In the genomic region with DNA sequence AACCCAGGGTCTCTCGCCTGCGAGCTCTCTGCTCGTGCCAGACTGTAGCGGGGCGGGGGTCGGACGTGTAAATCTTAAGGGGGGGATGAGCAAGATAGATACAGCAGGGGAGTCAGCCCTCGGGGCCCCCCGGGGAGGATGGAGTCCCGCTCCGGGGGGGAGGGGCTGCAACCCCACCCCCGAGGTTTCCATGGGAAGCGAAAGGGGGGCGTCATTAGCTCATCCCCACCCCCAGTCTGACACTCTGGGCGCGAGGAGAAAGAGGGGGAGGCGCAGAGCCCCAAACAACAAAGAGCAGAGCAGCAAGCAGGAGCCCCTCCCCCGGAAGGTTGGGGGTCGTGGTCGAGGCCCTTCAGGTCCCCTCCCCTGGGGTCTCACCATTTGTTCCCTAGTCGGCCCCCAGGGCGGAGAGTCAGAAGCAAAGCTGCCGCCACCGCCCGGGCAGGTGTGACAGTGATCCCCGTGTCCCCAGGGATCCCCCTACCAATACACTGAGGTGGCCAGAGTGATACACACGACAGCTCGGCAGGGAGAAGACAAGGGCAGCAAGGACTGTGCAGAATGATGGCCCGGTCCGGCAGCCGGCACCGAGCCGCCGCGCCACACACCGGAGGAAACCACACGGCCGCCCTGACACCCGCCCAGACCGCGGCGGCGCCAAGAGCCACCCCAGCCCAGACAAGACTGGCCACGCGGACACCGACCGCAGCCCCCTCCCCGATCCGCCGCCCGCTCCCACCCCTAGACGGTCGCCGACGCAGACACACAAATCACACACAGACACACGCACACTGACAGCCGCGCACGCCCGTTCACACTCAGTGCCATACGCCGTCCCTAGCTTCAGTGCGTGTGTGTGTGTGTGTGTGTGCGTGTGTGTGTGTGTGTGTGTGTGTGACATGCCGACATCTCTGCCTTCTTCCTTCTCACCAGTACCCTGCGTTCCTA, we compare ENCODE assay signal across 9 mouse cellular contexts. TPM values are rescaled to one million over a fixed set of nuclear protein-coding genes. Genes with fewer than 3 reads are reported as not detected.
DNase-seq lines count a peak whose midpoint lies in the region; ATAC-seq and TF ChIP-seq lines count a peak whose summit lies in the region.
"Had no signal": no experiment of that assay in that cellular context is flagged by ENCODE, and none has a peak within 500 bp of the region (broad histone marks: within the 10 kb centered on the region; RNA-seq: fewer than 3 reads in every experiment).

No protein-coding gene starts in this region.

- no peak for TF ChIP-seq EP300 in CH12.LX (IDR thresholded peaks at IDR 0.05; ENCODE audit: low read length)

- no peak overlapping the region for H3K9ac ChIP-seq in CH12.LX (ENCODE audit: insufficient read depth, low read depth)
- H3K9ac ChIP-seq in hindbrain, embryonic 16.5 days (ENCODE audit: low read depth, low read length): peak overlapping the region; percentile 83
- H3K9ac ChIP-seq in midbrain, embryonic 11.5 days (ENCODE audit: low read length): peak overlapping the region; percentile 64

- H3K27ac ChIP-seq in kidney, adult 2 months (ENCODE audit: insufficient read depth, low read depth, low read length): no peak overlapping the region
- no peak overlapping the region for H3K27ac ChIP-seq in CH12.LX (ENCODE audit: insufficient read depth, low read depth)
- H3K27ac ChIP-seq in hindbrain, embryonic 16.5 days (ENCODE audit: low read depth, low read length): peak overlapping the region; percentile 96
- H3K27ac ChIP-seq in midbrain, embryonic 11.5 days (ENCODE audit: low read depth, low read length): peak overlapping the region; percentile 59
- H3K27ac ChIP-seq: macrophage had no signal

- 2% methylated on average over 66 of the region's 66 CpGs for WGBS in kidney, adult 2 months
- WGBS in hindbrain, embryonic 16.5 days: 0% methylated on average over 53 of the region's 66 CpGs
- WGBS in midbrain, embryonic 11.5 days: under 1% methylated on average over 58 of the region's 66 CpGs

- dilution Hi-C loops in CH12.LX (cut with MboI; ENCODE audit: extremely low pct_ligation_motif_present, extremely low pct_unique_long_range_greater_than_20kb, low sequenced_read_pairs): no loop called here

- H3K36me3 ChIP-seq in kidney, adult 2 months (ENCODE audit: control insufficient read depth, insufficient read depth, low read length): no peaks in the 10 kb centered on the region
- no peaks in the 10 kb centered on the region for H3K36me3 ChIP-seq in CH12.LX (replicated peaks in 1 of 2; ENCODE audit: control insufficient read depth in 1 of 2, insufficient read depth in 1 of 2, low read length in 1 of 2)
- H3K36me3 ChIP-seq in hindbrain, embryonic 16.5 days (ENCODE audit: control insufficient read depth, insufficient read depth, low read length): no peaks in the 10 kb centered on the region
- H3K36me3 ChIP-seq in midbrain, embryonic 11.5 days (ENCODE audit: control insufficient read depth, insufficient read depth, low read length): no peaks in the 10 kb centered on the region

- peak; percentile 24 for ATAC-seq in hindbrain, embryonic 16.5 days
- ATAC-seq in midbrain, embryonic 11.5 days (ENCODE audit: low FRiP score): peak; percentile 12; the same call in 1 of the 2 replicates

- peak overlapping the region; percentile 88 for H3K4me2 ChIP-seq in CH12.LX (ENCODE audit: insufficient read depth, low read depth, poor library complexity, severe bottlenecking)
- peak overlapping the region; percentile 89 for H3K4me2 ChIP-seq in hindbrain, embryonic 16.5 days (ENCODE audit: low read length)
- H3K4me2 ChIP-seq in midbrain, embryonic 11.5 days: peak overlapping the region; percentile 95

- no peak for TF ChIP-seq CTCF in kidney, adult 2 months (conservative IDR thresholded peaks at IDR 0.05; ENCODE audit: insufficient read depth, insufficient read length, low read depth, low read length)
- TF ChIP-seq CTCF in CH12.LX (conservative IDR thresholded peaks at IDR 0.05 in 1 of 2, IDR thresholded peaks at IDR 0.05 in 1 of 2; ENCODE audit: low read depth in 2 of 2, low read length in 2 of 2): no peak

- peaks cover 15% of the 10 kb centered on the region for H3K4me1 ChIP-seq in kidney, adult 2 months (ENCODE audit: control insufficient read depth, insufficient read depth, low read length)
- H3K4me1 ChIP-seq in CH12.LX (ENCODE audit: control insufficient read depth in 1 of 2, insufficient read depth in 2 of 2): peaks cover 25 to 46% of the 10 kb centered on the region in 2 experiments
- peaks cover 41% of the 10 kb centered on the region for H3K4me1 ChIP-seq in hindbrain, embryonic 16.5 days (ENCODE audit: control insufficient read depth, insufficient read depth, low read depth, low read length)
- peaks cover 42% of the 10 kb centered on the region for H3K4me1 ChIP-seq in midbrain, embryonic 11.5 days (ENCODE audit: control insufficient read depth, insufficient read depth, low read length)

- no peaks in the 10 kb centered on the region for H3K79me2 ChIP-seq in CH12.LX (replicated peaks; ENCODE audit: control insufficient read depth, extremely low read depth, insufficient read depth, poor library complexity, severe bottlenecking)

- H3K27me3 ChIP-seq in kidney, adult 2 months (replicated peaks; ENCODE audit: control insufficient read depth, insufficient read depth, low read length): peaks cover 7% of the 10 kb centered on the region
- H3K27me3 ChIP-seq in CH12.LX (replicated peaks): peaks cover 82% of the 10 kb centered on the region
- H3K27me3 ChIP-seq in hindbrain, embryonic 16.5 days (replicated peaks; ENCODE audit: control insufficient read depth, insufficient read depth, low read length): peaks cover 3% of the 10 kb centered on the region
- peaks cover 62% of the 10 kb centered on the region for H3K27me3 ChIP-seq in midbrain, embryonic 11.5 days (ENCODE audit: control insufficient read depth, insufficient read depth, low read length)

- no peak for TF ChIP-seq POLR2A in kidney, adult 2 months (IDR thresholded peaks at IDR 0.05; ENCODE audit: low read depth, low read length)
- no peak for TF ChIP-seq POLR2A in CH12.LX (IDR thresholded peaks at IDR 0.05; ENCODE audit: low read depth, low read length)

- TF ChIP-seq RAD21 in CH12.LX (IDR thresholded peaks at IDR 0.05; ENCODE audit: low read depth, low read length): no peak

- H3K9me3 ChIP-seq in CH12.LX (replicated peaks; ENCODE audit: low read length): peaks cover 3% of the 10 kb centered on the region
- H3K9me3 ChIP-seq in hindbrain, embryonic 16.5 days (ENCODE audit: control insufficient read depth, low read length): no peaks in the 10 kb centered on the region
- no peaks in the 10 kb centered on the region for H3K9me3 ChIP-seq in midbrain, embryonic 11.5 days (ENCODE audit: control insufficient read depth, low read length)

- no peak for DNase-seq in kidney, adult 2 months
- no peak for DNase-seq in kidney, postnatal 10 days
- no peak for DNase-seq in CH12.LX (ENCODE audit: extremely low read depth)
- peak; percentile 46 for DNase-seq in embryo, embryonic 9.5 days (ENCODE audit: extremely low spot score)
- DNase-seq in midbrain, embryonic 11.5 days (ENCODE audit: low spot score, missing footprints): peak; percentile 93
- DNase-seq in yolk sac, embryonic 10.5 days (ENCODE audit: low spot score): no peak
- DNase-seq in layer of hippocampus, adult 8-10 months (ENCODE audit: low spot score in 2 of 2): no peak

- in situ Hi-C loops in CH12.LX (cut with MboI; ENCODE audit: low pct_ligation_motif_present, low pct_unique_long_range_greater_than_20kb, low sequenced_read_pairs): no loop called here

- H3K4me3 ChIP-seq in kidney, adult 2 months (ENCODE audit: insufficient read depth, low read depth, low read length): peak overlapping the region; percentile 41
- H3K4me3 ChIP-seq in CH12.LX (replicated peaks in 1 of 3; ENCODE audit: low read depth in 2 of 3, low read length in 2 of 3, poor library complexity in 1 of 3): peak overlapping the region in 1 of 3 experiments; percentile 20
- peak overlapping the region; percentile 60 for H3K4me3 ChIP-seq in hindbrain, embryonic 16.5 days (ENCODE audit: low read length)
- H3K4me3 ChIP-seq in midbrain, embryonic 11.5 days (ENCODE audit: low read depth, low read length): peak overlapping the region; percentile 52

RNA-seq across cellular contexts. Expression of gene Efna3, which starts 1.3 kb away (rescaled TPM):
- 2.4 and 4.2 TPM in 2 replicates for polyA plus RNA-seq in kidney, adult 2 months (2012; rRNA removed)
- total RNA-seq in CH12.LX (2012; rRNA removed) (0.13 TPM in 1 of 2 replicates, not detected in the other), CH12.LX (2014; rRNA removed) (0.09 TPM in 1 of 2 replicates, not detected in the other)
- polyA plus RNA-seq in CH12.LX (2012; ENCODE audit: insufficient read length, low read depth): 0.19 TPM in 1 of 2 replicates, not detected in the other
- polyA plus RNA-seq in hindbrain, embryonic 16.5 days (2015; fragmentation: Nextera tagmentation; extraction: Ambion mirVana): 77.9 and 78.0 TPM in 2 replicates
- polyA plus RNA-seq in midbrain, embryonic 11.5 days (2014; fragmentation: Nextera tagmentation; extraction: Ambion mirVana): 4.6 and 6.4 TPM in 2 replicates
- total RNA-seq in layer of hippocampus, adult 8-10 months (2022): 10 to 100 TPM; 57.7 to 72.8 (median 60.8) TPM
- polyA plus RNA-seq: macrophage had no signal

RNA-seq across cellular contexts. Expression of gene Efna4, which starts 16.4 kb away (rescaled TPM):
- 8.2 and 10.4 TPM in 2 replicates for polyA plus RNA-seq in kidney, adult 2 months (2012; rRNA removed)
- total RNA-seq in CH12.LX (2012; rRNA removed) (2.6 and 3.1 TPM in 2 replicates), CH12.LX (2014; rRNA removed) (0.76 and 1.1 TPM in 2 replicates)
- 1.00 and 1.1 TPM in 2 replicates for polyA plus RNA-seq in CH12.LX (2012; ENCODE audit: insufficient read length, low read depth)
- polyA plus RNA-seq in hindbrain, embryonic 16.5 days (2015; fragmentation: Nextera tagmentation; extraction: Ambion mirVana): 3.9 and 5.0 TPM in 2 replicates
- 15.3 and 17.5 TPM in 2 replicates for polyA plus RNA-seq in midbrain, embryonic 11.5 days (2014; fragmentation: Nextera tagmentation; extraction: Ambion mirVana)
- 1 to 10 TPM in 3 of 4 experiments, under 1 TPM in 1; 0.96 to 1.4 (median 1.1) TPM for total RNA-seq in layer of hippocampus, adult 8-10 months (2022)
- polyA plus RNA-seq: macrophage had no signal

RNA-seq across cellular contexts. Expression of gene Adam15, which starts 28.3 kb away (rescaled TPM):
- 95.1 and 111 TPM in 2 replicates for polyA plus RNA-seq in kidney, adult 2 months (2012; rRNA removed)
- total RNA-seq in CH12.LX (2012; rRNA removed) (31.3 and 39.1 TPM in 2 replicates), CH12.LX (2014; rRNA removed) (5.8 and 5.9 TPM in 2 replicates)
- polyA plus RNA-seq in CH12.LX (2012; ENCODE audit: insufficient read length, low read depth): 26.2 and 26.5 TPM in 2 replicates
- 74.6 and 84.1 TPM in 2 replicates for polyA plus RNA-seq in hindbrain, embryonic 16.5 days (2015; fragmentation: Nextera tagmentation; extraction: Ambion mirVana)
- 17.0 and 18.7 TPM in 2 replicates for polyA plus RNA-seq in midbrain, embryonic 11.5 days (2014; fragmentation: Nextera tagmentation; extraction: Ambion mirVana)
- 100 to 1,000 TPM; 129 to 141 (median 137) TPM for total RNA-seq in layer of hippocampus, adult 8-10 months (2022)

RNA-seq across cellular contexts. Expression of gene Dcst2, which starts 40.3 kb away (rescaled TPM):
- polyA plus RNA-seq in kidney, adult 2 months (2012; rRNA removed): 0.38 and 0.41 TPM in 2 replicates
- total RNA-seq in CH12.LX (2012; rRNA removed) (not detected in 2 replicates), CH12.LX (2014; rRNA removed) (not detected in 2 replicates)
- 0.10 and 0.14 TPM in 2 replicates for polyA plus RNA-seq in CH12.LX (2012; ENCODE audit: insufficient read length, low read depth)
- 0.10 and 0.11 TPM in 2 replicates for polyA plus RNA-seq in hindbrain, embryonic 16.5 days (2015; fragmentation: Nextera tagmentation; extraction: Ambion mirVana)
- 0.33 TPM in 1 of 2 replicates, not detected in the other for polyA plus RNA-seq in midbrain, embryonic 11.5 days (2014; fragmentation: Nextera tagmentation; extraction: Ambion mirVana)
- total RNA-seq in layer of hippocampus, adult 8-10 months (2022): under 1 TPM; 0.32 to 0.47 (median 0.39) TPM
- polyA plus RNA-seq: macrophage had no signal

RNA-seq across cellular contexts. Expression of gene Efna1, which starts 40.5 kb away (rescaled TPM):
- 54.1 and 59.2 TPM in 2 replicates for polyA plus RNA-seq in kidney, adult 2 months (2012; rRNA removed)
- total RNA-seq in CH12.LX (2012; rRNA removed): 0.59 and 0.93 TPM in 2 replicates
- total RNA-seq in CH12.LX (2014; rRNA removed): 0.62 and 0.70 TPM in 2 replicates
- 0.71 and 0.80 TPM in 2 replicates for polyA plus RNA-seq in CH12.LX (2012; ENCODE audit: insufficient read length, low read depth)
- polyA plus RNA-seq in hindbrain, embryonic 16.5 days (2015; fragmentation: Nextera tagmentation; extraction: Ambion mirVana): 8.4 and 9.9 TPM in 2 replicates
- polyA plus RNA-seq in midbrain, embryonic 11.5 days (2014; fragmentation: Nextera tagmentation; extraction: Ambion mirVana): 12.2 and 12.5 TPM in 2 replicates
- total RNA-seq in layer of hippocampus, adult 8-10 months (2022): 10 to 100 TPM in 2 of 4 experiments, 1 to 10 TPM in 2; 7.9 to 12.6 (median 10.5) TPM

Comparison
In these comparisons a context has a peak if more than half of its experiments do, and no peak if none do; other contexts are left out.
1. DNase-seq: peak in embryo, embryonic 9.5 days (single experiment) and midbrain, embryonic 11.5 days (single experiment); none in kidney, adult 2 months (single experiment), kidney, postnatal 10 days (single experiment), CH12.LX (single experiment), yolk sac, embryonic 10.5 days (single experiment) and layer of hippocampus, adult 8-10 months (0 of 2).
2. H3K27ac ChIP-seq: peak in hindbrain, embryonic 16.5 days (single experiment) and midbrain, embryonic 11.5 days (single experiment); none in kidney, adult 2 months (single experiment) and CH12.LX (single experiment).
3. RNA of gene Efna3, which starts 1.3 kb away (polyA plus RNA-seq): 77.9 to 78.0 TPM in hindbrain, embryonic 16.5 days; 4.6 to 6.4 TPM in midbrain, embryonic 11.5 days, 2.4 to 4.2 TPM in kidney, adult 2 months and 0.19 TPM in CH12.LX; every median in the first group is over 10 times any median in the second.
4. Peak in every context shown above with its lines, with median percentiles within 50 percentile points of each other: H3K4me2 ChIP-seq.